Mouse (Mus musculus) frontal cortex, postnatal 25 days (tissue): ENCODE results near the gene Rab36.
"Not testable (repeated sequence)": the region's sequence is repeated elsewhere in the genome, so short reads cannot be mapped to it uniquely, and the experiment has no call there.

Experiments used
- DNase-seq, 2 experiments: peaks; one replicate each; pipeline ENCODE4 v3.0.0; 2022; ENCODE audit warnings: low spot score in 2 of 2

Rab36 gene

GRCm38 (mm10) chr10:75036883-75037379 is at the start of gene Rab36:
Gene Rab36, plus strand, starts transcription at chr10:75037058.
- peak; percentile 81 to 86 for DNase-seq

- DNase-seq: no peak
Observed at GRCm38 (mm10) chr10:74987698-74988470, 49.0 kb upstream of the Rab36 start.

DNA sequence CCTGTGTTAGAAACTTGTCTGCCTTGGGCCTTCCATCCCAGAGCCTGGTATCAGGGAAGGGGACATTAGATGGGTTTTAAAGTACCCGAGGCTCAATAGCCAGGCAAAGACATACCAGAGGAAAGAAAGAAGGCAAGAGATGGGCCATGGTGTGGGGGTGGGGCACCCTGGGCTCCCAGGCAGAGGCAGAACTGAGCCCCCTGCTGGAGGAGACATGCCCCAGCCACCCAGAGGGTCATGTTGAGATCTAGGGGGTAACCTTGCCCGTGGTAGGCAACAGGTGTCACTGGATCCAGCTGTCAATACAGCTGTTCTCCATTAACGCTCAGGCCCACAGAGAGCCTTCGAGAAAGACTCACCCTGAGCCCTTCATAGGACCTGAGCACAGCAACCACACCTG is 47.0 kb upstream of the Rab36 start:
- no peak for DNase-seq

GRCm38 (mm10) chr10:74990584-74991322 is 46.1 kb upstream of the Rab36 start:
- DNase-seq: no peak

DNA sequence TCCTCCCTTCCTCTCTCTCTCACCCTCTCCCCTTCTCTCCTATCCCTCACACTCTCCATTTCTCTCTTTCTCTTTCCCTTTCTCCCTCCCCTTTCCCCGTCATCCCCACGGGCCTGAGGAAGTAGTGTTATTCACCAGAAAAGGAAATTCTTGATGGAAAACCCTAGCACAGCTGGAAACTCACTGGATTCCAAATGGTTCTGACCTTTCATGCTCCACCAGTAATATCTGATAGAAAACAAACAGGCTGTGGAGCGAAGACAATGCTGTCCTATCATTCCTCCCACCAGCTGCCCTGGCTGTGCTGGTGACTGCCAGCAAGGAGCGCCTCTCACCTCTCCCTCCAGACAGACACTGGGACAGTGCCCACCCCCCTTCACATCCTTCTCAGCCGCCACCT is 42.0 kb upstream of the Rab36 start:
- no peak for DNase-seq

GRCm38 (mm10) chr10:74995377-74995776 is 41.5 kb upstream of the Rab36 start:
- peak in 1 of 2 experiments; percentile 38 for DNase-seq

- no peak for DNase-seq
Observed at GRCm38 (mm10) chr10:75001391-75001790, 35.5 kb upstream of the Rab36 start.

DNA sequence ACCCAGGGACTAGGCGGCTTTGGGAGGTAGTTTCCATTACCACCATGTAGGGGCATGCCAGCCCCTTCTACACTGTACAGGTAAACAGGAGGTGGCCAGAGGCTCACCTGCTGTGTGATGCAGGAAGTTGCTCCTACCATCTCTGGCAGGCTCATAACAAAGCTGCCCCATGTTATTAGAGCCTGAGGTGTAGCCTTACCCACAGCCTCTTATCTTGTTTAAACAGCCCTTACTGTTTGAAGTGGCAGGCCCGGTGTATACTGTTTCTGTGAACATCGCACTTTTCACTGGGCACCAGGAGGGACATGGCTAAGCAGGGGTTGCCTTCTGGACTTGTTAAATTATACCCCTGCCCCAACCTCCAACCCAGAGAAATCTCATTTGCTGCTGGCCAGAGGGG is 32.8 kb upstream of the Rab36 start:
- no peak for DNase-seq

DNA sequence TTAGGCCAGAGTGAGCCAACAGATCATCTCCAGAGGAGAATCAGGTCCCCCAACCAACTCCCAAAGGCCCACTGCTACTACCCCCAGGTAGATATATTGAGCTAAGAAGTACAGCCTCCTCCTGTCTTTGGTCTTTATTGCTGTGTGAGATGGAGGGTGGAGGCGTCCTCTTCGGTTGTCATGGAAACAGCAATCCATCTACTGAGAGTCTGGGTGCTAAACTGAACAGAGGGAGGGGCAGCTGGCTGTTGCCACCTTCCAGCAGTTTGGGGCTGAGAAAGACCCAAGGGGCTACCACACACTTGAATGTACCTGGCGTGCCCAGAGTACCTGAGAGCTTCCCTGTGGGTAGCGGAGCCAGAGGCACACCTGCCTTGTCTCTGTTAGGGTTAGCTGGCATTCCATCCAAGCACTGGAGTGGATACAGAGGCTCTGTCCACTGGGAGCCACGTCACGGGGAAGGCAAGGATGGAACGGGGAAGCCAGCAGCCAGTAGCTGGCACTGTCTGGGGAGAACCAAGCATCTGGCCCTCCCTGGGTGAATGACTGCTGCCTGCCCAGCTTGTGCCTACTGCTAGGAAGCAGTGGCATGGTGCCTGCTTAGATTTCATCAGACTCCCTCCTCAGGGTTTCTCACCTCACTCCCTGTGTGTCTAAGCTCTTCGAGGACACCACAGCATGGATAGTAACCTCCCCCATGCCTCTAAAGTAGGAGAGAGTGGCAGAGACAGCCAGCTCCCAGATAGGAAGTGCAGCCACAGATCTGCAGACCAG is 29.8 kb upstream of the Rab36 start:
- DNase-seq: peak; percentile 33 to 42

GRCm38 (mm10) chr10:75010704-75011103 is 26.2 kb upstream of the Rab36 start:
- DNase-seq: no peak

DNA sequence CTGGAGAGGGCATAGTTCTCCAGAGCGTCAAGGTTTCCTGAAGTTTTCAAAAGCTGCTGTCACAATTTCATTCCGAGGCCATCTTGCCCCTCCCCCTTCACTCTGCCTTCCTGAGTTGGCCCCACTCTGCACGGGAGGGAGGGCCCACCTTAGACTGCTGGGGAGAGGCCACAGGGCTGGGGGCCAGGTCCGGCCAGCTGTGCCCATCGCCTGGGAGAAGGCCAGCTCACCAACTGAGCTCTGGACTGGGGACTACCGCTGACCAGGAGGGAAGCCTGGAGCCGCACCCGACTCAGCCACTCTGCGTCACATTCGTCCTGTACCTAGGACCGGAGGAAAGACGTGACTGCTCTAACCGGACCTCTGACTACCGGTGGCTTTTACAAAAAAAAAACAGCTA is 21.4 kb upstream of the Rab36 start:
- no peak for DNase-seq

DNA sequence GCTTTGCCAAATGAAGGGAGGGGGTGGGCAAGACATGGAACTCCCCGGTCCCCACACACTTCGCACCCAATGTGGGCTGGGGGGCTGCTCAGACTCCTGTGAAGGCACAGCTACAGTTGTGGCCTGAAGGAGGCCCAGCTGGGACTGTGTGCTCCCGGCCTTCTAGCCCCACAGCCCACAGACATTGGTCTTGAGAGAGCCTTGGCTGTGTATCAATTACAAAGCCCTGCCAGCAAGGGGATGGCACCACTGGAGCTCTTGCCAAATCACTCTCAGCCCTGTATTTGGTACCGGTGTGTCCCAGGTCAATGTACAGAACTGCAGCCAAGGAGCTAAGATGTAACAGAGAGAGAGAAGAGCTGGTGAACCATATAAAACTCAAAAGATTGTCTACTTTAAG is 20.4 kb upstream of the Rab36 start:
- no peak for DNase-seq

DNA sequence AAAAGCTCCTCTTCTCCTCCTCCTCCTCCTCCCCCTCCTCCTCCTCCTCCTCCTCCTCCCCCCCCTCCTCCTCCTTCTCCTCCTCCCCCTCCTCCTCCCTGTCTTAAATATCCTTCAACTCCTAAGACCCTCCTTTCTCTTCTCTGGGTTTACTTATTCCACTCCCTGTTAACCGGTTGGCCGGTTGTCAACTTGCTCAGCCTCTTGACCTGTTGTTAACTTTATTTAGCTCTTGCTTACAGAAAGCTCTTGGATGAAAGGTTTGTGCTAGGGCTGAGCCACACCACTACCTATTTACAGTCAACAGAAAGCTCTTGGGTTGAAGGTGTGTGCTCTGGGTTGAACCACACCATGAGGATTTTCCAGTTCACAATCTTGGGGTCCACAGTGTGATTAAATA is 16.6 kb upstream of the Rab36 start:
- DNase-seq: no peak

DNA sequence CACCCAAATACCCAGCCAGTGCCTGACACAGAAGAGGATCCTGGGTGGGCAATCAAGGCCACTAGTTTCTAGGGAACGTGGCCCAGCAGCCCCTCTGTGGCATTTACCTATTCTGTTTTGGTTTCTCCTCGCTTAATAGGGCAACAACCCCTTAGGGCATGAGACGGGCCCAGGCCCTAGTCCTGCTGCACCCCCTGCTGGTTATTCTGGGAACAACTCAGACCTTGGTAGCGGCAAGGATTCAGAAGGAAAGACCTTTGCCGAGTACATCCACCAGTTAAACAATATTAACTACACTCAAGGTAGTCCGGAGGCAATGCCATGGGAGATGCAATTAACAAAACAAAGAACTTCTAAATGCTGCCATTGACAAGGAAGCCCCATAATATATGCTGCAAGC is 15.7 kb upstream of the Rab36 start:
- peak; percentile 85 to 87 for DNase-seq

- no peak for DNase-seq
Observed at GRCm38 (mm10) chr10:75026491-75026890, 10.4 kb upstream of the Rab36 start.

DNA sequence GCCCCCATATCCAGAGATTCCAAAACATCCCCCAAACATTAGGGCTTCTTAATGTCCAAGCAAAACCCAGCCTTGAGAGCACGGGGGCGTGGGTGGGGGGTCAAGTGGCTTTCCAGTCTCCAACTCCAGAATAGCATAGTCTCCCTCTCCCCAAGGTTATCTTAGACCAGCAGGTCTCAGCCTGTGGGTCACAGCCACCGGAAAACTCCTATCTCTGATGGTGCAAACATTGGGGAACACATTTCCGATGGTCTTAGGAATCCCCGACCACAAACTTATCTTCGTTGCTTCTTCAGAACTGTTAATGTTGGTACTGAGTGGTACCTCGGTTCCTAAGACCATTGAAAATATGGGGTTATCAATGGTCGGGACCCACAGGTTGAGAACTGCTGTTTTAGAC is 8.1 kb upstream of the Rab36 start:
- DNase-seq: no peak

- no peak for DNase-seq
Observed at GRCm38 (mm10) chr10:75029677-75030076, 7.2 kb upstream of the Rab36 start.

- DNase-seq: no peak
Observed at GRCm38 (mm10) chr10:75030234-75030633, 6.6 kb upstream of the Rab36 start.

DNA sequence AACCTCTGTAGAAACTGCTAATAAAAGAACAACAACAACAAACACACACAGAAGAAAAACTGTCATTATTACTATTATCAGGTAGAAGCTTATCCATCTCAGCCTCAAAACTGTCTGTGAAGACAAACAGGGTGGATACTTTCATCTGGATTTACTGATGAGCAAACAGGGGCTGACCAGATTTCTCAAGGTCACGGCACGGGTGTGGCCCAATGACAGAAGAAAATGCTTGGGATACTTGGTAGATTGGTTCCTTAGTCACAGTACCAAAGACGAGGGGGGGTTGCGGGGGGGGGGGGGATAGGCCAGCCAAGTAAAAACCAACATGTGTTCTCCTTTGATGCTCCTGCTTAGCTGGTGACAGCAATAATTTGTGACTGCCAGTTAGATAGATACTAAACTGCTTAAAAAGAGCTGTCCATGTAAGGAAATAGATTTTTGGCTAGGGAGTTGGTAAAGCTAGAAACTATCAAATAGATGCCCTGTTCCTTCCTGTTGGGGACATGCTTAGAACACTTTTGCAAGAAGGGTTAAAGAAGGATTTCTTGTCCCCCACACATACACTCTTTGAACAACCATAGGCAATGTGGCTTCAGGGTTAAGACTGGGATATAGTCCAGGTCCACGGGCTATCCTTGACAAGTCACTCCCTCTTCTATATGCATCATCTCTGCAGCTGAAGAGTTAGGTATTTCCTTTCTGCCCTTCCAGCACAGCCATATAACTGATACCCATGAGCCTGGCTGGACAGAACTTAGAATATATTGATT is 5.3 kb upstream of the Rab36 start:
- DNase-seq: no peak

GRCm38 (mm10) chr10:75032395-75032794 is 4.5 kb upstream of the Rab36 start, which contains the start of gene Rsph14:
Gene Rsph14, minus strand, starts transcription at chr10:75032586.
- peak; percentile 44 to 74 for DNase-seq

GRCm38 (mm10) chr10:75042060-75042459 is 5.2 kb downstream of the Rab36 start:
- not testable (repeated sequence) for DNase-seq
